Mouse (Mus musculus): Measurements from ENCODE around the gene Psg17.

GRCm38 (mm10) chr7:18862801-18863200 lies 41.4 kb upstream of the Psg17 start:
- TF ChIP-seq CTCF (conservative IDR thresholded peaks at IDR 0.05 in 1 of 2, IDR thresholded peaks at IDR 0.05 in 1 of 2; ENCODE audit: low read depth in 2 of 2, low read length in 2 of 2) = no peak
- TF ChIP-seq NELFE (IDR thresholded peaks at IDR 0.05; ENCODE audit: low read depth, low read length) = no peak
- TF ChIP-seq ZMIZ1 (IDR thresholded peaks at IDR 0.05; ENCODE audit: low read depth, low read length) = no peak
- TF ChIP-seq EP300 (IDR thresholded peaks at IDR 0.05; ENCODE audit: low read length) = no peak
- no peak for TF ChIP-seq POLR2A (IDR thresholded peaks at IDR 0.05; ENCODE audit: low read depth, low read length)
- TF ChIP-seq USF2 (conservative IDR thresholded peaks at IDR 0.05; ENCODE audit: low read depth, low read length) = no peak
- TF ChIP-seq MAZ (IDR thresholded peaks at IDR 0.05; ENCODE audit: low read depth, low read length) = no peak
- TF ChIP-seq MEF2A (IDR thresholded peaks at IDR 0.05; ENCODE audit: borderline replicate concordance, low read depth, low read length) = no peak
- TF ChIP-seq E2F4 (IDR thresholded peaks at IDR 0.05; ENCODE audit: insufficient replicate concordance, low read depth, low read length) = no peak
- TF ChIP-seq MAFK (IDR thresholded peaks at IDR 0.05; ENCODE audit: insufficient replicate concordance, low read length) = no peak
- no peak for TF ChIP-seq SMC3 (IDR thresholded peaks at IDR 0.05; ENCODE audit: low read depth, low read length)

All from CH12.LX (cell line).